Mouse (Mus musculus): Measurements from ENCODE around the gene Fam241a.

Fam241a gene

GRCm38 (mm10) chr3:127895792-127896541, at the start of gene Fam241a:
TSS of gene Fam241a (minus strand) at chr3:127896324.
- peak; percentile 86 for DNase-seq

DNA sequence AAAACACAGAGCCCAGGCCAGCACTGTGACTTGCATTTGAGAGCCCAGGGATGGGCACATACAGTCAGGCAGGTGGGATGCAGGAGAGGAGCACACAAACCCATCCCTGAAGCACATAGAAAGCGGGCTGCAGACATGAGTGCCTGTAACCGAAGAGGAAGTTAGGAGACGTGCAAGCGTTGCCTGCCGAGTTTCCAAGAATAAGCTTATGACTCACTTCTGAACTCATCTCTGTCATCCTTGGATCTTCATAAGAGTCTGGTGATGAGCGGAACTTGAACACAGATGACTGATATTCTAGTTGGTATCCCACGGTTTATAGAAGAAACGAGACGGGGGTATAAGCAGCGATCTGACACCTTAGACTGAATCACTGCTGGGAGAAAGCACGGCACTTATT, 36.3 kb upstream of the Fam241a start:
- DNase-seq: no peak

DNA sequence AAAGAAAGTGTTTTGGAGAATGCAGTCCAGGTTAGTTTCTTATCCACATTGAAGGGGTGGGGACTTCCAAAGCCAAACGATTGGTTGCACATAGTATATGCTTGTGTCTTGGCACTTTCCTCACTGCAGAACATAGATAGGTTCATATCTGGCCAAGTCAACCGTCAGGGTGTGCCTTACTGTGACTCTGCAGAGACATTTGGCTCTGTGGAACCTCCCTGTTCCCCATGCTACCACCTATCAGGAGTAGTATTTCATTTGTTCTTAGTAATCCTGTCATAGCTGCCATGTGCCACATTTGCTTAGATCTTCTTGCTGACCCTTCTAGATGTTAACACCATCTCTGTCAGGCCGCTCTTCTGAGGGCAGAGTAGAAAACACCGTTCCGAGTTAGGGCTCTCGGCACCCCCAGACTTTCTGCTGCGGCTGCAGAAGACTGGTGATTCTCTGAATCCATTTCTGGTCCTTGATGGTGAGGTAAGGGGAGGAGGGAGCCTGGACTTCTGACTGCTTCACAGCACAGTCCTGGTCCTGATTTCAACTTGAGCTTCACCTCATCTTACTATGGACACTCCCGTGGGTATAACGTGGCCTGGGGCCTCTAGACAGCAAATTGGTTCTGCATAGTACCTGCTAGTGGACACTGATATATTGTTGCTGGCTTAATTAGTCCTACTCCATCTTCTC, 34.3 kb upstream of the Fam241a start:
- no peak for DNase-seq

DNA sequence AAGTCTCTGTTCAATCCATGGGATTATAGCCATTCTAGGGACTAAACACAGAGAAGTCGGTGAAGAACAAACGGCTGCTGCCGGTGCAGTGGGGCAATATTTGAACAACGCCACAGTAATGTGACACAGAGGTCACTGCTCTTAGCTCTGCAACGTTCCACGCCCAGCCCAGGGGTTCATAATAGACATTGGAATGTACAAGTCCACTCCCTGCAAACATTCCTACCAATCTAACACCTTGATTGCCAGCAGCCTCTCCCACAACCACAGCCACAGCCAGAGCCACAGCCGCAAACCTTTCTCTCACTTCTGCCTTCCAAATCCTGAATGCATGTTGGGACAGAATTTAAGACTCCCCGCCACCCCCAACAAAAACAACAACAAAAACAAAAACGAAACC, 33.8 kb upstream of the Fam241a start:
- DNase-seq: peak; percentile 34

DNA sequence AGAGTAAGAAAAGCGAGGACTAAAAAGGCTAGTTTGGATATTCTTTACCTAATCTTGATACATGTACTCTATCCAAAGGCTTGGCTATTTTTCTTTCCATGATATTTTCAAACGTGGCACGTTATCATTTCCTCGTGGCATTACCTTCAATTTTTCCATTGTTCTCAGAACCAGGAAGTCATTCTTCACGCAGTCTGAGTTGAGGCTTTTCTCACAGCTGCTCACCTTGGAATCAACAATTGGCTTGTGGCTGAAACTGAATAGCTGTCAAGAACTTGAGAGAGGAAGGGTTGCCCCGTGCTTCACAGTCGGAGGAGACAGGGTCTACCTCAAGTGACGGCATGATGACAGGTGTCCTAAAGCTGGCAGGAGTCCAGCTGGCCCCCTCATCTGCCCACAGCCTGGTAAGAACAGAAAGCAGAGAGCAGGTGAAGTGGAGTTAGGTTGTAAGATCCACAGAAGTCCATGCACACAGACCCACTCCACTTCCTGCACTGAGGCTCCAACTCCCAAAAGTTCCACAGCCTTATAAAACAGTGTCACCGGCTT, 30.6 kb upstream of the Fam241a start:
- DNase-seq: no peak

- DNase-seq: no peak
Observed at GRCm38 (mm10) chr3:127924464-127924863, 28.3 kb upstream of the Fam241a start.

DNA sequence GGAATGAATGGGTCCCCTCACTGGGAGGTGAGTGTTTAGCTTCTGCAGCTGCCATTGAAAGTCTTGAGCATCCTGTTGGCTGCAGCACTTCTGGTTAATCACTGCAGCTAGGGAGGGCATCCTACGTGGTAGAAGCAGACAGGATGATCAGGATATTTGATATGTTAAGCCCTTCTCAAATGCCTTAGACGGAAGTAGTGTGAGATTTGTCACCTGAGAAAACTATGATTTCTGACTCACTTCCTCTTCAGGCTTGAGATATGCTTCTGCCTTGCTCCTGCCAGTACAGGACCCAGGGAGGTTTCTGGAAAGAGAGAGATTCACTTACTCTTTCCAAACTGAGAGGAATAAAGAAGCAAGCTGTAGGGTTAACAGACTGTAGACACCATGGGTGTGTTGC, 27.1 kb upstream of the Fam241a start:
- DNase-seq: no peak

DNA sequence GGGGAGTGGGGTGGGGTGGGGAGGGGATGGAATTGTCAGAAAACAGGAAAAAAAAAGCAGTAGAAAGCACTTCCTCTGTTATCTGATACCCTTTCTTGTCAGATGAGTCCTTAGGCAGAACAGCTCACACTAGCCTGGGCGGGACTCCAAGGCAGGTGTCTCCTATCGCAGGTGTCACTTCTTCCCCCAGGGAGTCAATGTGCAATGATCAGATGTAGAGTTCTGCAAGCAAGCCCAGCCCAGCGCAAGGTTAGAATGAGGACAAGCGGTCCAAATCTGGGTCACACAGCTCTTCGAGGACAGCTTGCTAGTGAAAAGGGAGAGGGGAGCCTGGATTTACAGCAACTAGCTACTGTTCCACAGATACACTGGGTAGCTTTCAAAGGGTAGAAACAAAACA, 26.0 kb upstream of the Fam241a start:
- no peak for DNase-seq

GRCm38 (mm10) chr3:127917999-127918661, 22.0 kb upstream of the Fam241a start:
- no peak for DNase-seq

- no peak for DNase-seq
Observed at GRCm38 (mm10) chr3:127917549-127917948, 21.4 kb upstream of the Fam241a start.

DNA sequence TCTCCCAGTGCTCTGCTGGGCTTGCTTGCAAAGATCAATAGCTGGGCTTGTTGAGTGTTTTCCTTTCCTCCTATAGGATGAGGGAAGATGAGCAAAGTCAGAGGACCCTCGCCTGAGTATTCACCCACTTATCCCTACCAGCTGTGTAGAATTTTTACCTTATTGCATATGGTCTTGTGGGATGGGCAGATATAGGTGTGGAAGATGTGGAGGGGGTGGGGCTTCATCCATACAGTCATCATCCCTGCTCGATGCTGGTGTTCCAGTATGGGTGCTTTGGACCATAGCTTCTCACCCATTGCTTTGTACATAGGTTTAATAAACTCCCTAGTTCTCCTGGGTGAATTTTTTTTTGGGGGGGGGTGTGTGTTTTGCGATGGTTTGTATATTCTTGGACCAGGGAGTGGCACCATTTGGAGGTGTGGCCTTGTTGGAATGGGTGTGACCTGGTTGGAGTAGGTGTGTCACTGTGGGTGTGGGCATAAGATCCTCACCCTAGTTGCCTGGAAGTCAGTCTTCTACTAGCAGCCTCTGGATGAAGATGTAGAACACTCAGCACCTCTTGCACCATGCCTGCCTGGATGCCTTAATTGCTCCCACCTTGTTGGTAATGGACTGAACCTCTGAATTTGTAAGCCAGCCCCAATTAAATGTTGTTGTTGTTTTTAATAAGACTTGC, 19.7 kb upstream of the Fam241a start:
- DNase-seq: no peak

GRCm38 (mm10) chr3:127913885-127914709, 18.0 kb upstream of the Fam241a start:
- DNase-seq: no peak

DNA sequence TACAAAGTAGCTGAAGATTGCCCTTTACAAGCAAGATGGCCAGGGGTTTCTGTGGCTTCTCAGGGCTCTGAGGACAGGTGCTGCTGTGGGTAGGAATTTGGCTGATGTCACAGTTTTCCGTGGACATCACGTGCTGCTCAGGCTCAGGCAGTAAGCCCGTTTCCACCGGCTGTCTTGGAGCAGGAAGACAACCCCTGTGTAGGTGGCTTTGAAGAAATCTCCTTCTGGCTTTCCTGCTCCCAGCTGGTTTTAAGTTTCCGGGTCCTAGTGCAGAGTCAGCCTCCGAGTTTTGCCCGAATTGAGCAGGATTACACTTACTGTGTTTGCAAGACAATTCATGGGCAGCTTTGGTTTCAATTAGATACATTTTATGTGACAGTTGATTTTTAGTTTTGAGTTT, 13.8 kb upstream of the Fam241a start:
- no peak for DNase-seq

GRCm38 (mm10) chr3:127894981-127895779, 944 bp downstream of the Fam241a start:
- no peak for DNase-seq

DNA sequence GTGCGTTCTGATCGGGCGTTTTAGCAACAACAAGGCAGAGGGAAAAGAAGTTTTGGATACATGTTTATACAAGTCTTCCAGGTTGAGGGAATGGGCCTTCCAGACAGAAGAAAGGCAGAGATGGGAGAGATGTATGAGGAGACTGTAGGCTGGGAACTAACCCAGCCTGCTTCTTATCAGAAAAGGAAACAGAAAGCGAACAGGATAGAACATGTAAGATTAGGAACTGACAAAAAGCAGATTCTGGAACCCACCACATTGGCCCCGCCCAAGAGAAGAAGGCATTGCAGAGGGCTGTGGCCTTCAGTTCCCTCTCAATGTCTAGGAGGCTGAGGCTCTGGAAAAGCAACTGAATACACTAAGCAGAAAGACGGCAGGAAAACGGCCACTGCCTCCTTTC, 2.2 kb downstream of the Fam241a start:
- DNase-seq: no peak

DNA sequence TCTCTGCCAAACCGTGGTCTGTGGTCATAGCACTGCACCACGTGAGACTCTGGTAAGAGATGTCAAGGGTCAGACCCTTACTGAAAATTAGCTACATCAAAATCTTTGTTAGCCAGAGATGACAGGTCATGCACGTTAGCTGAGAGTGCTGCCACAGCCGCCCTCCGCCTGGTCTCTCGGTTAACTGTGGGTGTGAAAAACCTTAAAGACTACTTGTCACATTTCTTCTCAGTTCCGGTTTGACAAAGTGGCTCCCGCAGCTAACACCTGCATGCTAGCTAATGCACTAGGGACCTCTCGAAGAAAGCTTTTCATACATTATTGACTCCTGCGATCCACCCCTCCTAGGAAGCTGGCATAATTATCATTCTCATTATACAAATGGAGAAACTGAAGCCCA, 4.2 kb downstream of the Fam241a start:
- no peak for DNase-seq

- DNase-seq: no peak
Observed at GRCm38 (mm10) chr3:127890008-127890407, 6.1 kb downstream of the Fam241a start.

- DNase-seq: no peak
Observed at GRCm38 (mm10) chr3:127889570-127889969, 6.6 kb downstream of the Fam241a start.

DNA sequence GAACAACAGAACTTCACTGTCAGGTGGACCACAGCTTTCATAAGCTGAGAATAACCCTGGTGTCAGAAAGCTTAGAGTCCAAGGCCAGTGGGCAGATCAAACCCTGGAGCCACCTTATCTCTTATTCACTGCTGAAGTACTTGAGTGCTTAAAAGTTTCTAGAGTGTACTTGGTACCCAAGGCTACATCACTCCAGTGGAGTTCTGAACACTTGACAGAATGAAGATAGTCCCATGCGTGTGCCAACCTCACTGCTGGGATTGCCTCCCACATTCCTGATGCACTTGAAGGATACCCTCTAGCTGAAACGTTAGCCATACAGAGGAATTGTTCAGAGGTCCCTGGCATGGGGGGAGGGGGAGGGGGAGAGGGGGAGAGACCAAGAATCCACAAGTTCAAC, 14.4 kb downstream of the Fam241a start:
- no peak for DNase-seq

GRCm38 (mm10) chr3:127879968-127880367, 16.2 kb downstream of the Fam241a start:
- DNase-seq: no peak

DNA sequence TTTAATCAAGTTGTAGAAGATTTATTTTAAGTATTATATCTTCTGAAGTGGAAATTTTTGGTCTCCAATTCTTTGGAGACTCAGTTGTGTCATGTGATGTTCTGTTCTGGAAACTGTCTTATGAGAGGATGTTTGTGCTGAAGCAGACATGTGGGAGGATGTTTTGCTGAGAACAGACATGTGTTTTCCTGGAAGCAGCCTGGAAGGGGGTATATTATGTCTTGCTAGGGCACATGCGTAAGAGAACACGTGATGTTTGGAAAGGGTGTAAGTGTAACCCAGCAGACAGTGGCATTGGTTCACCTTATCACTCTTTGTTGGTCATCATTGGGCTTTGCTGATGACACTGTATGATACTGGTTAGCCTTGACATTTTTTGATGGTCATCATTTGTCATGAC, 20.6 kb downstream of the Fam241a start:
- DNase-seq: no peak
